Mouse (Mus musculus): ENCODE measurements at regions not wholly inside any gene's neighbourhood (a gene's known extent, or its start where the extent isn't known, plus 50 kb on each side); places are given as distances from the start of the nearest gene placed in this dataset.
"Not testable (repeated sequence)": the region's sequence is repeated elsewhere in the genome, so short reads cannot be mapped to it uniquely, and the experiment has no call there.

- peak; percentile 57 for DNase-seq
Measured at GRCm38 (mm10) chr11:10276224-10276623, 837.8 kb upstream of the Vwc2 start.

DNA sequence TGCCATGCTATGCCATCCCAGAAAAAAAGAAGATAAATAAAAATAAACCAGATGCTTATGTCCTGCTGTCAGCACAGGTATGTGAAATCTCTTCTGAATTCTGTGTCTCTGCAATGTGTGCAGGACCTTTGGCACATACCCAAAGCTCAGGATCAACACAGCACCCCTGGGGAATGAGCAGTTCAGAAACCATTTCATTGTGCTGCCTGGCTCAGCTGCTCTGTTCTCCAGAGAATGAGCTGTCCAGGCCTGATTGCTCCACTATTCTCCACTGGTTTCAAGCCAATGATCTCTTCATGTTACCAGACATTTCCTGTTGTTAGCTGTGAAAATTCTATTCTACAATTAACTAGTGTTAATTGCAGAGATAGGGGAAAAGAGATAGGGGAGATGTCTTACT, 830.5 kb upstream of the Vwc2 start:
- DNase-seq = no peak

GRCm38 (mm10) chr11:10291996-10292395, 822.0 kb upstream of the Vwc2 start:
- no peak for DNase-seq

GRCm38 (mm10) chr11:10309023-10309720, 804.9 kb upstream of the Vwc2 start:
- no peak for DNase-seq

DNA sequence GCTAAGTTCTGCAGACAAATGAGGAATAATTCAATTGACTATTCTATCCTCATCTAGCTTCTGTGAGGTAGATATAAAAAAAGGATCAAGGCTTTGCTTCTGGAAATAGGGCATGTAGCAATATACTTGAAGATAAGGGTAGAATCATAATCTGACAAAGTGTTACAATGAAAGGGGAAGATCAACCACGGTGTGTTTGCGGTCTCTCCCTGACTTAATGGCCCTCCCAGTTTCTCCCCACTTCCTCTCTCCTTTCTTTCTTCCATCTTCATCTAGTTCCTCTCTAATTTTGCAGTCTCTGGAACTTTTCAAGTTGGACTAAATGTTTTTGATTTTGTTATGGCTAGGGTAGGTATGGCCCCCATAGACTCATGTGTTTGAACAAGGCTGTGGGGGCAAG, 796.6 kb upstream of the Vwc2 start:
- DNase-seq = no peak

GRCm38 (mm10) chr11:10318048-10318759, 795.8 kb upstream of the Vwc2 start:
- DNase-seq = no peak

- not testable (repeated sequence) for DNase-seq
Measured at GRCm38 (mm10) chr11:10330253-10330652, 783.8 kb upstream of the Vwc2 start.

GRCm38 (mm10) chr11:10337781-10338180, 776.2 kb upstream of the Vwc2 start:
- DNase-seq = no peak

- no peak for DNase-seq
Measured at GRCm38 (mm10) chr11:10372340-10372739, 741.7 kb upstream of the Vwc2 start.
